Mouse (Mus musculus) liver, embryonic 13.5 days (tissue): ENCODE measurements around the gene Crygn. TPM values are rescaled to one million over a fixed set of nuclear protein-coding genes. Genes with fewer than 3 reads are reported as not detected.

ENCODE experiments used
- ATAC-seq: fragments of 200-750 bp; cut with Nextera tagmentation; 2 replicates; pipeline ENCODE4 v1.8.0; 2017; ENCODE audit warnings: low read depth, mild to moderate bottlenecking, moderate number of reproducible peaks, moderate library complexity
- DNase-seq: peaks from one replicate; pipeline ENCODE4 v3.0.0; 2022
- H3K27ac ChIP-seq: fragments of 300-500 bp; sonication (generic); 2 replicates; pipeline ENCODE4 v1.5.1; 2015; ENCODE audit warnings: moderate library complexity, mild to moderate bottlenecking, inconsistent platforms
- H3K27me3 ChIP-seq: fragments of 300-500 bp; sonication (generic); 2 replicates; pipeline ENCODE4 v1.6.1; 2015; ENCODE audit warnings: mild to moderate bottlenecking, inconsistent platforms
- H3K36me3 ChIP-seq: fragments of 300-500 bp; sonication (generic); 2 replicates; pipeline ENCODE4 v1.6.1; 2015; ENCODE audit warnings: mild to moderate bottlenecking, inconsistent platforms
- H3K4me1 ChIP-seq: fragments of 300-500 bp; sonication (generic); replicated peaks from 2 replicates; pipeline ENCODE4 v1.6.1; 2015; ENCODE audit warnings: inconsistent platforms
- H3K4me2 ChIP-seq: fragments of 300-500 bp; sonication (generic); 2 replicates; pipeline ENCODE4 v1.6.1; 2015; ENCODE audit warnings: inconsistent platforms, mild to moderate bottlenecking, moderate library complexity
- H3K4me3 ChIP-seq: fragments of 300-500 bp; sonication (generic); replicated peaks from 2 replicates; pipeline ENCODE4 v1.5.1; 2015; ENCODE audit warnings: mild to moderate bottlenecking, inconsistent platforms
- H3K9ac ChIP-seq: fragments of 300-500 bp; sonication (generic); 2 replicates; pipeline ENCODE4 v1.6.1; 2015; ENCODE audit warnings: mild to moderate bottlenecking, inconsistent platforms
- H3K9me3 ChIP-seq: fragments of 300-500 bp; sonication (generic); replicated peaks from 2 replicates; pipeline ENCODE4 v1.6.1; 2016; ENCODE audit warnings: inconsistent platforms
- WGBS: fragments of 180-500 bp; shearing (Covaris S2); methylation state at CpG from one replicate; pipeline ENCODE4 v1.1.7; 2015; ENCODE audit not compliant: insufficient replicate concordance; 5-methylcytosine and 5-hydroxymethylcytosine counted together
- polyA plus RNA-seq: library from polyadenylated mRNA; unstranded; fragments of >200 nt; fragmentation: Nextera tagmentation; extraction: Ambion mirVana; gene quantifications from 2 replicates; pipeline ENCODE4 v1.2.1, GENCODE M21; 2015

Crygn gene
- polyA plus RNA-seq, 1 experiment from 2014 or later, result 0.74 TPM

- Histone ChIP-seq H3K4me3 (no peak overlapping the region), H3K4me1 (peaks cover 12% of the 10 kb centered on the region), H3K9me3 (no peaks in the 10 kb centered on the region), H3K36me3 (no peaks in the 10 kb centered on the region), H3K27me3 (peaks cover 45% of the 10 kb centered on the region), H3K27ac (no peak overlapping the region), H3K9ac (no peak overlapping the region), H3K4me2 (no peak overlapping the region)
- DNase-seq, result no peak
- peak; percentile 57 for ATAC-seq
- WGBS, result 49% methylated on average over 12 of the region's 12 CpGs
Observed at GRCm38 (mm10) chr5:24726901-24727836, 30.6 kb downstream of the Crygn start.

- Histone ChIP-seq H3K4me3 (no peak overlapping the region), H3K4me1 (peaks cover 11% of the 10 kb centered on the region), H3K4me2 (no peak overlapping the region), H3K27me3 (peaks cover 32% of the 10 kb centered on the region), H3K9ac (no peak overlapping the region), H3K36me3 (no peaks in the 10 kb centered on the region), H3K9me3 (no peaks in the 10 kb centered on the region), H3K27ac (no peak overlapping the region)
- ATAC-seq, result no peak
- no peak for DNase-seq
- 60% methylated on average over 6 of the region's 6 CpGs for WGBS
Observed at GRCm38 (mm10) chr5:24725897-24726296, 31.9 kb downstream of the Crygn start.

- 59% methylated on average over 5 of the region's 5 CpGs for WGBS
- ATAC-seq (no peak), DNase-seq (no peak)
- Histone ChIP-seq H3K4me3 (no peak overlapping the region), H3K27me3 (peaks cover 21% of the 10 kb centered on the region), H3K4me1 (peaks cover under 1% of the 10 kb centered on the region; the same call in 1 of the 2 replicates), H3K9ac (no peak overlapping the region), H3K36me3 (no peaks in the 10 kb centered on the region), H3K9me3 (no peaks in the 10 kb centered on the region), H3K27ac (peak overlapping the region; percentile 23; the same call in 1 of the 2 replicates), H3K4me2 (no peak overlapping the region)
Observed at GRCm38 (mm10) chr5:24724805-24725204, 33.0 kb downstream of the Crygn start.

- no peak for ATAC-seq
- no peak for DNase-seq
- WGBS, result 72% methylated on average over 5 of the region's 5 CpGs
- Histone ChIP-seq H3K9me3 (no peaks in the 10 kb centered on the region), H3K36me3 (no peaks in the 10 kb centered on the region), H3K4me3 (no peak overlapping the region), H3K4me2 (no peak overlapping the region), H3K9ac (no peak overlapping the region), H3K27me3 (peaks cover 16% of the 10 kb centered on the region), H3K4me1 (no peaks in the 10 kb centered on the region; the same call in 1 of the 2 replicates), H3K27ac (peak overlapping the region; percentile 23; the same call in 1 of the 2 replicates)
Observed at GRCm38 (mm10) chr5:24724270-24724634, 33.6 kb downstream of the Crygn start.

DNA sequence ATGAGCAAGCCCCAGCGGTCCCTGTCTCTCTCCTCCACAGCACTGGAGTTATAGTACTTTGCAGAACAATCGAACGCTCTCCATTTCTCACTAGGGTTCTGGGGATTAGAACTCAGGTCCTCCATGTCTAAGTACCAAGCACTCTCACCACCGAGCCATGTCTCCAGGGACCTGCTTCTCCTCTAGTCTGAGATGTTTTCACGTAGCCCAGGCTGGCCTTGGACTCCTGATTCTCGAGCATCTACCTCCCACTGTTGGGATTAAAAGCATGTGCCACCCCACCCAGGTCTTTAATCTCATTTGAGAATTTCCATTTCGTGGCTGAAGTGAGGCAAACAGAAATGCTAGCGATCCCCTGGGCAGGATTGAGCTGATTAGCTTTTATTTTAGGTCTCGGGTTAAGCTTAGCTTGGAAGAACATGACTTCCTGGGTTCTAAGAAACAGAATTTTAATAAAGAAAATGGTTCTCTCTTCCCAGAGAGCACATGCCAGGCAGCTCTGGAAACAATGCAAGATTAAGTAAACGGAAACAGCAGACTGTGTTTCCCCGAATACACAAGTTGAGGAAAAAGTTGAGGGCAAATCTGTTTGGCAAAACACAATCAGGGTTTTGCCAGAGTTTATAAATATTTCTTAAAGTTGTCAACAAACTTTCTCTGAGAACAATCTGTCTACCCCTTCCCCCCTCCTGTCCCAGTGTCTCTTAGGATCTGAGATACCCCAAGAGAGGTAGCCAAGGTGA is 34.1 kb downstream of the Crygn start:
- no peaks in the 10 kb centered on the region; the same call in 1 of the 2 replicates for H3K4me1 ChIP-seq
- no peaks in the 10 kb centered on the region for H3K9me3 ChIP-seq
- H3K27ac ChIP-seq, result no peak overlapping the region
- DNase-seq (no peak), ATAC-seq (no peak)
- H3K9ac ChIP-seq, result no peak overlapping the region
- 57% methylated on average over 11 of the region's 11 CpGs for WGBS
- H3K4me3 ChIP-seq, result no peak overlapping the region
- no peaks in the 10 kb centered on the region for H3K36me3 ChIP-seq
- no peak overlapping the region for H3K4me2 ChIP-seq
- H3K27me3 ChIP-seq, result peaks cover 10% of the 10 kb centered on the region

GRCm38 (mm10) chr5:24719852-24720251 is 38.0 kb downstream of the Crygn start:
- Histone ChIP-seq H3K4me1 (peaks cover 8% of the 10 kb centered on the region), H3K4me2 (no peak overlapping the region), H3K36me3 (no peaks in the 10 kb centered on the region), H3K4me3 (no peak overlapping the region), H3K9me3 (no peaks in the 10 kb centered on the region), H3K27ac (no peak overlapping the region), H3K9ac (no peak overlapping the region), H3K27me3 (no peaks in the 10 kb centered on the region)
- DNase-seq, result no peak
- ATAC-seq, result no peak
- 53% methylated on average over 3 of the region's 3 CpGs for WGBS

- Histone ChIP-seq H3K27me3 (no peaks in the 10 kb centered on the region), H3K9ac (no peak overlapping the region), H3K27ac (no peak overlapping the region), H3K4me2 (no peak overlapping the region), H3K9me3 (no peaks in the 10 kb centered on the region), H3K36me3 (no peaks in the 10 kb centered on the region), H3K4me3 (no peak overlapping the region), H3K4me1 (peaks cover 10% of the 10 kb centered on the region)
- DNase-seq (no peak), ATAC-seq (peak; percentile 23; the same call in 1 of the 2 replicates)
- WGBS, result 71% methylated on average over 6 of the region's 6 CpGs
Observed at GRCm38 (mm10) chr5:24718076-24718475, 39.7 kb downstream of the Crygn start.

GRCm38 (mm10) chr5:24713987-24714386 is 43.8 kb downstream of the Crygn start:
- DNase-seq (no peak), ATAC-seq (no peak)
- H3K4me2 ChIP-seq, result no peak overlapping the region
- 68% methylated on average over 6 of the region's 6 CpGs for WGBS
- 0 out of 2 replicates have a peak, but pooled peaks cover 2% of the 10 kb centered on the region for H3K9me3 ChIP-seq
- peaks cover 25% of the 10 kb centered on the region for H3K4me1 ChIP-seq
- no peak overlapping the region for H3K9ac ChIP-seq
- no peaks in the 10 kb centered on the region for H3K27me3 ChIP-seq
- no peak overlapping the region for H3K4me3 ChIP-seq
- H3K36me3 ChIP-seq, result peaks cover 31% of the 10 kb centered on the region
- H3K27ac ChIP-seq, result no peak overlapping the region

GRCm38 (mm10) chr5:24713199-24713598 is 44.6 kb downstream of the Crygn start:
- Histone ChIP-seq H3K9me3 (0 out of 2 replicates have a peak, but pooled peaks cover 2% of the 10 kb centered on the region), H3K9ac (no peak overlapping the region), H3K4me3 (no peak overlapping the region), H3K4me2 (no peak overlapping the region), H3K27ac (no peak overlapping the region), H3K27me3 (no peaks in the 10 kb centered on the region), H3K36me3 (peaks cover 38% of the 10 kb centered on the region), H3K4me1 (peaks cover 25% of the 10 kb centered on the region)
- no peak for DNase-seq
- WGBS, result 70% methylated on average over 2 of the region's 2 CpGs
- ATAC-seq, result no peak

- no peak overlapping the region for H3K27ac ChIP-seq
- peaks cover 17% of the 10 kb centered on the region for H3K4me1 ChIP-seq
- no peak overlapping the region for H3K4me3 ChIP-seq
- ATAC-seq (no peak), DNase-seq (no peak)
- no peak overlapping the region for H3K9ac ChIP-seq
- 0 out of 2 replicates have a peak, but pooled peaks cover 2% of the 10 kb centered on the region for H3K9me3 ChIP-seq
- no peak overlapping the region for H3K4me2 ChIP-seq
- WGBS, result 82% methylated on average over 6 of the region's 6 CpGs
- peaks cover 54% of the 10 kb centered on the region for H3K36me3 ChIP-seq
- no peaks in the 10 kb centered on the region for H3K27me3 ChIP-seq
Observed at GRCm38 (mm10) chr5:24711615-24712014, 46.2 kb downstream of the Crygn start.

GRCm38 (mm10) chr5:24709962-24710361 is 47.8 kb downstream of the Crygn start:
- ATAC-seq (peak; percentile 53; the same call in 1 of the 2 replicates), DNase-seq (no peak)

More at GRCm38 (mm10) chr5:24709962-24710361, 47.8 kb downstream of the Crygn start:
- Histone ChIP-seq H3K4me3 (no peak overlapping the region), H3K9ac (no peak overlapping the region), H3K4me1 (peaks cover 16% of the 10 kb centered on the region), H3K9me3 (0 out of 2 replicates have a peak, but pooled peaks cover 2% of the 10 kb centered on the region), H3K27me3 (no peaks in the 10 kb centered on the region), H3K4me2 (no peak overlapping the region), H3K27ac (no peak overlapping the region), H3K36me3 (peaks cover 71% of the 10 kb centered on the region)
- WGBS, result 71% methylated on average over 2 of the region's 2 CpGs
